Mouse (Mus musculus) kidney, embryonic 16.5 days (tissue): ENCODE measurements at regions not wholly inside any gene's neighbourhood (a gene's known extent, or its start where the extent isn't known, plus 50 kb on each side); places are given as distances from the start of the nearest gene placed in this dataset.
A peak's percentile ranks its signal among the peaks of the same experiment; 100 is the strongest.

Experiments used
- ATAC-seq: fragments of 200-750 bp; cut with Nextera tagmentation; 2 replicates; pipeline ENCODE4 v1.8.0; 2017; ENCODE audit warnings: moderate TSS enrichment; ENCODE audit not compliant: low FRiP score, low TSS enrichment
- H3K27ac ChIP-seq: fragments of 300-500 bp; sonication (generic); 2 replicates; pipeline ENCODE4 v1.5.1; 2014; ENCODE audit warnings: low read length
- H3K27me3 ChIP-seq: fragments of 300-500 bp; sonication (generic); 2 replicates; pipeline ENCODE4 v1.6.1; 2014; ENCODE audit warnings: low read length, control low read depth, mixed read lengths; ENCODE audit not compliant: insufficient read depth
- H3K36me3 ChIP-seq: fragments of 300-500 bp; sonication (generic); 2 replicates; pipeline ENCODE4 v1.6.1; 2014; ENCODE audit warnings: low read length, control low read depth, mixed read lengths; ENCODE audit not compliant: insufficient read depth
- H3K4me1 ChIP-seq: fragments of 300-500 bp; sonication (generic); 2 replicates; pipeline ENCODE4 v1.6.1; 2014; ENCODE audit warnings: low read length, control low read depth, mixed read lengths; ENCODE audit not compliant: insufficient read depth
- H3K4me2 ChIP-seq: fragments of 300-500 bp; sonication (generic); replicated peaks from 2 replicates; pipeline ENCODE4 v1.6.1; 2014; ENCODE audit warnings: low read depth, low read length
- H3K4me3 ChIP-seq: fragments of 300-500 bp; sonication (generic); 2 replicates; pipeline ENCODE4 v1.5.1; 2014; ENCODE audit warnings: mild to moderate bottlenecking, low read length
- H3K9ac ChIP-seq: fragments of 300-500 bp; sonication (generic); replicated peaks from 2 replicates; pipeline ENCODE4 v1.6.1; 2014; ENCODE audit warnings: low read length
- H3K9me3 ChIP-seq: fragments of 300-500 bp; sonication (generic); 2 replicates; pipeline ENCODE4 v1.6.1; 2016; ENCODE audit warnings: low read length, control low read depth
- WGBS: fragments of 180-500 bp; shearing (Covaris S2); extraction: QIAGEN DNeasy Blood & Tissue Kit; methylation state at CpG from one replicate; pipeline ENCODE4 v1.1.7; 2014; 5-methylcytosine and 5-hydroxymethylcytosine counted together

GRCm38 (mm10) chr2:172782686-172783085 lies 157.4 kb downstream of the Bmp7 start:
- Histone ChIP-seq H3K27me3 (peaks cover 16% of the 10 kb centered on the region; the same call in 1 of the 2 replicates), H3K27ac (no peak overlapping the region), H3K4me1 (no peaks in the 10 kb centered on the region), H3K4me2 (no peak overlapping the region), H3K4me3 (no peak overlapping the region), H3K36me3 (no peaks in the 10 kb centered on the region), H3K9ac (no peak overlapping the region), H3K9me3 (peaks cover 17% of the 10 kb centered on the region)
- 74% methylated on average over 10 of the region's 10 CpGs for WGBS
- ATAC-seq, result no peak

- H3K27me3 ChIP-seq, result peaks cover 41% of the 10 kb centered on the region
Observed at GRCm38 (mm10) chr2:172786297-172786696, 153.8 kb downstream of the Bmp7 start.

GRCm38 (mm10) chr2:172787203-172787944 lies 152.7 kb downstream of the Bmp7 start:
- ATAC-seq, result peak; percentile 53
- H3K27me3 ChIP-seq, result peaks cover 41% of the 10 kb centered on the region
- peak overlapping the region; percentile 34 for H3K4me3 ChIP-seq
- no peaks in the 10 kb centered on the region for H3K36me3 ChIP-seq
- peaks cover 12% of the 10 kb centered on the region for H3K9me3 ChIP-seq
- H3K27ac ChIP-seq, result no peak overlapping the region
- H3K4me1 ChIP-seq, result no peaks in the 10 kb centered on the region
- 21% methylated on average over 30 of the region's 30 CpGs for WGBS
- H3K4me2 ChIP-seq, result peak overlapping the region; percentile 51
- no peak overlapping the region; the same call in 1 of the 2 replicates for H3K9ac ChIP-seq

More at GRCm38 (mm10) chr2:172786297-172786696, 153.8 kb downstream of the Bmp7 start:
- ATAC-seq, result no peak
- Histone ChIP-seq H3K9me3 (peaks cover 12% of the 10 kb centered on the region), H3K4me3 (no peak overlapping the region), H3K36me3 (no peaks in the 10 kb centered on the region), H3K9ac (no peak overlapping the region), H3K27ac (no peak overlapping the region), H3K4me2 (no peak overlapping the region), H3K4me1 (no peaks in the 10 kb centered on the region)
- 40% methylated on average over 2 of the region's 2 CpGs for WGBS

- Histone ChIP-seq H3K27me3 (peaks cover 41% of the 10 kb centered on the region), H3K9ac (no peak overlapping the region), H3K9me3 (no peaks in the 10 kb centered on the region), H3K27ac (no peak overlapping the region), H3K4me3 (no peak overlapping the region), H3K4me1 (no peaks in the 10 kb centered on the region), H3K36me3 (no peaks in the 10 kb centered on the region), H3K4me2 (no peak overlapping the region)
- 11% methylated on average over 10 of the region's 10 CpGs for WGBS
- peak; percentile 58; the same call in 1 of the 2 replicates for ATAC-seq
Observed at GRCm38 (mm10) chr2:172789260-172789659, 150.9 kb downstream of the Bmp7 start.

- no peak overlapping the region for H3K4me2 ChIP-seq
- no peaks in the 10 kb centered on the region for H3K4me1 ChIP-seq
- no peaks in the 10 kb centered on the region for H3K36me3 ChIP-seq
- ATAC-seq, result no peak
- H3K4me3 ChIP-seq, result no peak overlapping the region
- no peaks in the 10 kb centered on the region for H3K9me3 ChIP-seq
- 78% methylated on average over 10 of the region's 10 CpGs for WGBS
- no peak overlapping the region for H3K27ac ChIP-seq
- H3K27me3 ChIP-seq, result peaks cover 26% of the 10 kb centered on the region
- no peak overlapping the region for H3K9ac ChIP-seq
Observed at GRCm38 (mm10) chr2:172792555-172792954, 147.6 kb downstream of the Bmp7 start.

GRCm38 (mm10) chr2:172793991-172794390 lies 146.1 kb downstream of the Bmp7 start:
- Histone ChIP-seq H3K9ac (no peak overlapping the region), H3K27me3 (peaks cover 15% of the 10 kb centered on the region), H3K4me1 (no peaks in the 10 kb centered on the region), H3K27ac (no peak overlapping the region), H3K4me3 (no peak overlapping the region), H3K4me2 (no peak overlapping the region), H3K9me3 (no peaks in the 10 kb centered on the region), H3K36me3 (no peaks in the 10 kb centered on the region)
- 75% methylated on average over 8 of the region's 8 CpGs for WGBS
- no peak for ATAC-seq

- ATAC-seq, result no peak
- Histone ChIP-seq H3K27me3 (peaks cover 7% of the 10 kb centered on the region), H3K9ac (no peak overlapping the region), H3K36me3 (no peaks in the 10 kb centered on the region), H3K27ac (no peak overlapping the region), H3K4me3 (no peak overlapping the region), H3K9me3 (no peaks in the 10 kb centered on the region), H3K4me2 (no peak overlapping the region), H3K4me1 (no peaks in the 10 kb centered on the region)
- WGBS, result 81% methylated on average over 10 of the region's 10 CpGs
Observed at GRCm38 (mm10) chr2:172794771-172795170, 145.3 kb downstream of the Bmp7 start.

GRCm38 (mm10) chr2:172796104-172796503 lies 144.0 kb downstream of the Bmp7 start:
- Histone ChIP-seq H3K36me3 (no peaks in the 10 kb centered on the region), H3K27ac (no peak overlapping the region), H3K27me3 (no peaks in the 10 kb centered on the region), H3K9ac (no peak overlapping the region), H3K4me2 (no peak overlapping the region), H3K4me1 (no peaks in the 10 kb centered on the region), H3K9me3 (no peaks in the 10 kb centered on the region), H3K4me3 (no peak overlapping the region)
- 62% methylated on average over 6 of the region's 6 CpGs for WGBS
- no peak for ATAC-seq

- H3K4me2 ChIP-seq, result no peak overlapping the region
- no peak overlapping the region for H3K4me3 ChIP-seq
- H3K27me3 ChIP-seq, result no peaks in the 10 kb centered on the region
- H3K9ac ChIP-seq, result no peak overlapping the region
- ATAC-seq, result no peak
- 32% methylated on average over 6 of the region's 6 CpGs for WGBS
- no peaks in the 10 kb centered on the region for H3K36me3 ChIP-seq
- H3K9me3 ChIP-seq, result no peaks in the 10 kb centered on the region
- H3K4me1 ChIP-seq, result no peaks in the 10 kb centered on the region
- H3K27ac ChIP-seq, result no peak overlapping the region
Observed at GRCm38 (mm10) chr2:172796955-172797354, 143.2 kb downstream of the Bmp7 start.

GRCm38 (mm10) chr2:172799951-172800350 lies 140.2 kb downstream of the Bmp7 start:
- no peak overlapping the region for H3K9ac ChIP-seq
- 45% methylated on average over 10 of the region's 10 CpGs for WGBS
- no peak for ATAC-seq
- H3K27me3 ChIP-seq, result no peaks in the 10 kb centered on the region
- H3K4me3 ChIP-seq, result no peak overlapping the region
- no peak overlapping the region for H3K27ac ChIP-seq
- H3K36me3 ChIP-seq, result no peaks in the 10 kb centered on the region
- H3K4me2 ChIP-seq, result no peak overlapping the region
- H3K4me1 ChIP-seq, result no peaks in the 10 kb centered on the region
- peaks cover 3% of the 10 kb centered on the region; the same call in 1 of the 2 replicates for H3K9me3 ChIP-seq
